Mouse (Mus musculus) forebrain, embryonic 15.5 days (tissue): Measurements from ENCODE around the gene Yrdc. TPM values are rescaled to one million over a fixed set of nuclear protein-coding genes. Genes with fewer than 3 reads are reported as not detected.

ENCODE experiments used
- ATAC-seq: fragments of 200-750 bp; cut with Nextera tagmentation; replicated peaks from 2 replicates; pipeline ENCODE4 v1.8.0; 2017; ENCODE audit warnings: mild to moderate bottlenecking, moderate TSS enrichment, moderate library complexity
- H3K27ac ChIP-seq: fragments of 300-500 bp; sonication (generic); replicated peaks from 2 replicates; pipeline ENCODE4 v1.5.1; 2015; ENCODE audit warnings: mild to moderate bottlenecking, inconsistent platforms
- H3K27me3 ChIP-seq: fragments of 300-500 bp; sonication (generic); 2 replicates; pipeline ENCODE4 v1.6.1; 2015; ENCODE audit warnings: inconsistent platforms
- H3K36me3 ChIP-seq: fragments of 300-500 bp; sonication (generic); 2 replicates; pipeline ENCODE4 v1.6.1; 2015; ENCODE audit warnings: mild to moderate bottlenecking, inconsistent platforms
- H3K4me1 ChIP-seq: fragments of 300-500 bp; sonication (generic); 2 replicates; pipeline ENCODE4 v1.6.1; 2015; ENCODE audit warnings: inconsistent platforms
- H3K4me2 ChIP-seq: fragments of 300-500 bp; sonication (generic); replicated peaks from 2 replicates; pipeline ENCODE4 v1.6.1; 2015; ENCODE audit warnings: mild to moderate bottlenecking, inconsistent platforms
- H3K4me3 ChIP-seq: fragments of 300-500 bp; sonication (generic); 2 replicates; pipeline ENCODE4 v1.5.1; 2015; ENCODE audit warnings: mild to moderate bottlenecking, inconsistent platforms
- H3K9ac ChIP-seq: fragments of 300-500 bp; sonication (generic); replicated peaks from 2 replicates; pipeline ENCODE4 v1.6.1; 2015; ENCODE audit warnings: mild to moderate bottlenecking, inconsistent platforms
- H3K9me3 ChIP-seq: fragments of 300-500 bp; sonication (generic); 2 replicates; pipeline ENCODE4 v1.6.1; 2016; ENCODE audit warnings: inconsistent platforms
- WGBS: fragments of 180-500 bp; shearing (Covaris S2); methylation state at CpG from one replicate; pipeline ENCODE4 v1.1.7; 2015; ENCODE audit warnings: mixed read lengths; 5-methylcytosine and 5-hydroxymethylcytosine counted together
- polyA plus RNA-seq: library from polyadenylated mRNA; unstranded; fragments of >200 nt; fragmentation: Nextera tagmentation; extraction: Ambion mirVana; gene quantifications from 2 replicates; pipeline ENCODE4 v1.2.1, GENCODE M21; 2015

Gene Yrdc
- polyA plus RNA-seq, 1 experiment from 2014 or later: 51.1 TPM

- H3K9me3 ChIP-seq: no peaks in the 10 kb centered on the region
- H3K36me3 ChIP-seq: no peaks in the 10 kb centered on the region
- peak overlapping the region; percentile 49 for H3K9ac ChIP-seq
- peaks cover 52% of the 10 kb centered on the region for H3K27me3 ChIP-seq
- peak overlapping the region; percentile 51 for H3K4me3 ChIP-seq
- H3K4me1 ChIP-seq: peaks cover 25% of the 10 kb centered on the region
- ATAC-seq: peak; percentile 73
- H3K27ac ChIP-seq: no peak overlapping the region
- peak overlapping the region; percentile 74 for H3K4me2 ChIP-seq
- under 1% methylated on average over 83 of the region's 83 CpGs for WGBS
Measured at GRCm38 (mm10) chr4:124894508-124895428, 44.3 kb downstream of the Yrdc start.

- ATAC-seq: no peak
- Histone ChIP-seq H3K4me2 (no peak overlapping the region), H3K36me3 (no peaks in the 10 kb centered on the region), H3K9ac (no peak overlapping the region), H3K4me1 (peaks cover 25% of the 10 kb centered on the region), H3K27ac (no peak overlapping the region), H3K4me3 (no peak overlapping the region), H3K27me3 (peaks cover 31% of the 10 kb centered on the region), H3K9me3 (no peaks in the 10 kb centered on the region)
- WGBS: 14% methylated on average over 10 of the region's 10 CpGs
Measured at GRCm38 (mm10) chr4:124898428-124898827, 47.9 kb downstream of the Yrdc start.

- Histone ChIP-seq H3K9ac (no peak overlapping the region), H3K4me3 (no peak overlapping the region), H3K4me2 (no peak overlapping the region), H3K27ac (no peak overlapping the region), H3K4me1 (peaks cover 19% of the 10 kb centered on the region), H3K36me3 (no peaks in the 10 kb centered on the region), H3K9me3 (no peaks in the 10 kb centered on the region), H3K27me3 (peaks cover 16% of the 10 kb centered on the region)
- no peak for ATAC-seq
- 57% methylated on average over 5 of the region's 5 CpGs for WGBS
Measured at GRCm38 (mm10) chr4:124899906-124900305, 49.4 kb downstream of the Yrdc start.

Other genes starting within 250 kb of the Yrdc start
- gene 3100002H09Rik, start 239.9 kb upstream of the Yrdc start, polyA plus RNA-seq: 1.2 TPM in 2 replicates
- 21.5 and 21.8 TPM in 2 replicates for gene Pou3f1, start 193.9 kb upstream of the Yrdc start, polyA plus RNA-seq
- 44.4 and 46.0 TPM in 2 replicates for gene Utp11, start 157.1 kb upstream of the Yrdc start, polyA plus RNA-seq
- 1.6 and 2.2 TPM in 2 replicates for gene Fhl3, start 150.0 kb upstream of the Yrdc start, polyA plus RNA-seq
- 132 and 133 TPM in 2 replicates for gene Sf3a3, start 135.9 kb upstream of the Yrdc start, polyA plus RNA-seq
- gene Inpp5b, start 108.8 kb upstream of the Yrdc start, polyA plus RNA-seq: 22.6 and 25.2 TPM in 2 replicates
- 12.1 and 13.8 TPM in 2 replicates for gene Mtf1, start 48.6 kb upstream of the Yrdc start, polyA plus RNA-seq
- gene 1110065P20Rik, start 517 bp downstream of the Yrdc start, polyA plus RNA-seq: 81.3 and 86.1 TPM in 2 replicates
- 9.3 and 10.2 TPM in 2 replicates for gene Maneal, start 11.5 kb downstream of the Yrdc start, polyA plus RNA-seq
- gene Epha10, start 30.2 kb downstream of the Yrdc start, polyA plus RNA-seq: 1.3 and 1.4 TPM in 2 replicates
- gene 9930104L06Rik, start 86.4 kb downstream of the Yrdc start, polyA plus RNA-seq: 16.2 and 20.0 TPM in 2 replicates
- gene Cdca8, start 88.6 kb downstream of the Yrdc start, polyA plus RNA-seq: 81.4 and 87.0 TPM in 2 replicates
- 2.7 and 4.5 TPM in 2 replicates for gene Rspo1, start 135.8 kb downstream of the Yrdc start, polyA plus RNA-seq
- 93.6 and 95.8 TPM in 2 replicates for gene Gnl2, start 165.9 kb downstream of the Yrdc start, polyA plus RNA-seq
- 0.52 and 1.2 TPM in 2 replicates for gene Dnali1, start 215.0 kb downstream of the Yrdc start, polyA plus RNA-seq
- 31.0 and 31.1 TPM in 2 replicates for gene Snip1, start 216.0 kb downstream of the Yrdc start, polyA plus RNA-seq
- gene Meaf6, start 234.5 kb downstream of the Yrdc start, polyA plus RNA-seq: 151 and 153 TPM in 2 replicates